Mouse (Mus musculus) skeletal muscle tissue, adult 2 months (tissue): ENCODE results near the gene Smim6.

Source experiments
- DNase-seq: peaks from one replicate; pipeline ENCODE4 v3.0.0-alpha.2; 2012; ENCODE audit warnings: low read depth, low spot score

The Smim6 gene

GRCm38 (mm10) chr11:115933747-115934110 is 21.9 kb downstream of the Smim6 start:
- DNase-seq, result no peak

- DNase-seq, result peak; percentile 52
Measured at GRCm38 (mm10) chr11:115939690-115940329, 28.0 kb downstream of the Smim6 start.

- DNase-seq, result no peak
Measured at GRCm38 (mm10) chr11:115941980-115942379, 30.2 kb downstream of the Smim6 start.

- no peak for DNase-seq
Measured at GRCm38 (mm10) chr11:115945247-115945646, 33.4 kb downstream of the Smim6 start.

GRCm38 (mm10) chr11:115946221-115946828 is 34.5 kb downstream of the Smim6 start:
- DNase-seq, result no peak

GRCm38 (mm10) chr11:115948316-115948715 is 36.5 kb downstream of the Smim6 start:
- DNase-seq, result no peak

GRCm38 (mm10) chr11:115950719-115951118 is 38.9 kb downstream of the Smim6 start:
- DNase-seq, result no peak

- DNase-seq, result no peak
Measured at GRCm38 (mm10) chr11:115954712-115955111, 42.9 kb downstream of the Smim6 start.

- peak; percentile 44 for DNase-seq
Measured at GRCm38 (mm10) chr11:115955195-115955858, 43.5 kb downstream of the Smim6 start.

GRCm38 (mm10) chr11:115956453-115956852 is 44.6 kb downstream of the Smim6 start:
- no peak for DNase-seq

GRCm38 (mm10) chr11:115957971-115958370 is 46.2 kb downstream of the Smim6 start:
- no peak for DNase-seq

- no peak for DNase-seq
Measured at GRCm38 (mm10) chr11:115959018-115959417, 47.2 kb downstream of the Smim6 start.

GRCm38 (mm10) chr11:115962651-115963412 is 51.0 kb downstream of the Smim6 start:
- no peak for DNase-seq
